In the genomic region with DNA sequence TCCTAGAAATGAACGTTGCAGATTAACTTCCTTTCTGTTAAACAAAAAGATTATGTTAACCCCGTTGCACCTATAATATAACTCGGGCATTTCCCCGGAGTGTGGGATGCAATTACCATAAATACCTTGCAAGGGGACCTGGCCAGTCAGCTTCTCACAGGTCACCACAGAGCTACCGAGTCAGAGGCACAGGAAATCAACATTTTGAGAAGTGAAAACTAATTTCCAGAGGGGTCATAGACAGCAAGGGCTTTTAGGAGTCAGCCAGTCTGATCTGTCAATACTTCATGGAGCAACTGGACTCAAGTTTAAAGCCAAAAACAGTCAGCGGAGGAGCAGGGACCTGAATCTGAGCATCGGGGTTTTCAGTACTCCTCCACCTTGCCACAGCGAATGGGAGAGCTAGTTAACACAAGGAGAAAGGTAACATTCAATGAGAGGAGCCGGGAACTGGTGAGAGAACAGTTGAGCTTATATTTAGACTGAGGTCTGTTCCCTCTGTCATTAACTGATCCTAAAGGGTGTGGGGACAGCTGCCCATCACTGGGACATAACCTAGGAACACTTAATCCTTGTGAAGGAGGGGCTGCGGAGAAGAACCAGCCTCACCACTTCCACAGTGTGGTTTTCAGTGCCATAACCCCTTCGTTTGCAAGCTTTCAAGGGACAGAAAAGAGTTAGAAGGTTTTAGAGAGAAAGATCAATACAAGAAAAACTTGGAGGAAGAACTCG, we compare ENCODE assay signal across 18 mouse cellular contexts.
DNase-seq lines count a peak whose midpoint lies in the region; ATAC-seq and TF ChIP-seq lines count a peak whose summit lies in the region.
"Had no signal": no experiment of that assay in that cellular context is flagged by ENCODE, and none has a peak within 500 bp of the region (broad histone marks: within the 10 kb centered on the region; RNA-seq: fewer than 3 reads in every experiment).

No protein-coding gene starts in this region.

- no peaks in the 10 kb centered on the region for H3K36me3 ChIP-seq in forebrain, embryonic 11.5 days (ENCODE audit: control insufficient read depth, insufficient read depth, low read length)
- H3K36me3 ChIP-seq in forebrain, embryonic 12.5 days (replicated peaks) = no peaks in the 10 kb centered on the region
- no peaks in the 10 kb centered on the region for H3K36me3 ChIP-seq in thymus, adult 2 months (ENCODE audit: control insufficient read depth, insufficient read depth, low read length)
- no peaks in the 10 kb centered on the region for H3K36me3 ChIP-seq in liver, postnatal 0 days (replicated peaks; ENCODE audit: insufficient read depth, low read length)
- H3K36me3 ChIP-seq: limb, embryonic 12.5 days; neural tube, embryonic 13.5 days had no signal

- H3K9me3 ChIP-seq in forebrain, embryonic 11.5 days (ENCODE audit: control insufficient read depth, low read length) = peaks cover 3% of the 10 kb centered on the region; the same call in 1 of the 2 replicates
- H3K9me3 ChIP-seq in forebrain, embryonic 12.5 days = peaks cover 10% of the 10 kb centered on the region; the same call in 1 of the 2 replicates
- no peaks in the 10 kb centered on the region for H3K9me3 ChIP-seq in liver, postnatal 0 days (ENCODE audit: low read length)

- H3K27me3 ChIP-seq in forebrain, embryonic 11.5 days (ENCODE audit: control insufficient read depth, insufficient read depth, low read length) = no peaks in the 10 kb centered on the region
- H3K27me3 ChIP-seq in forebrain, embryonic 12.5 days = 0 out of 2 replicates have a peak, but pooled peaks cover 5% of the 10 kb centered on the region
- H3K27me3 ChIP-seq in thymus, adult 2 months (ENCODE audit: control insufficient read depth, insufficient read depth, low read length) = no peaks in the 10 kb centered on the region
- no peaks in the 10 kb centered on the region for H3K27me3 ChIP-seq in liver, postnatal 0 days (ENCODE audit: insufficient read depth, low read length)
- H3K27me3 ChIP-seq: limb, embryonic 12.5 days; neural tube, embryonic 13.5 days had no signal

- no peak for TF ChIP-seq POLR2A in thymus, adult 2 months (IDR thresholded peaks at IDR 0.05; ENCODE audit: control insufficient read depth, extremely low read depth, insufficient read depth, low read length, poor library complexity)

- no peak for TF ChIP-seq CTCF in thymus, adult 2 months (IDR thresholded peaks at IDR 0.05; ENCODE audit: borderline replicate concordance, control insufficient read depth, extremely low read depth, insufficient read depth, low read length, poor library complexity)
- TF ChIP-seq CTCF in liver, postnatal 0 days (IDR thresholded peaks at IDR 0.05; ENCODE audit: low read depth) = no peak

- H3K9ac ChIP-seq in forebrain, embryonic 11.5 days (ENCODE audit: low read length) = no peak overlapping the region
- no peak overlapping the region for H3K9ac ChIP-seq in forebrain, embryonic 12.5 days
- no peak overlapping the region for H3K9ac ChIP-seq in liver, postnatal 0 days (replicated peaks)
- H3K9ac ChIP-seq: limb, embryonic 12.5 days; neural tube, embryonic 13.5 days had no signal

- DNase-seq in forebrain, embryonic 11.5 days (ENCODE audit: low spot score) = peak; percentile 31
- peak; percentile 13 for DNase-seq in thymus, adult 2 months
- DNase-seq in thymus, postnatal 14 days = no peak
- no peak for DNase-seq in liver, postnatal 0 days
- DNase-seq in testis, postnatal 10 days (ENCODE audit: low spot score) = peak; percentile 7
- DNase-seq in urinary bladder, postnatal 14 days (ENCODE audit: low spot score) = no peak
- no peak for DNase-seq in right cerebral cortex, postnatal 4 days
- DNase-seq: adrenal gland, adult 8-10 months; cerebellum, adult 8-10 months; heart, postnatal 36 days; layer of hippocampus, postnatal 36 days; lung, postnatal 10 days; retina, postnatal 1 day had no signal

- peaks cover 2% of the 10 kb centered on the region; the same call in 1 of the 2 replicates for H3K4me1 ChIP-seq in forebrain, embryonic 11.5 days (replicated peaks; ENCODE audit: control insufficient read depth, insufficient read depth, low read length)
- H3K4me1 ChIP-seq in forebrain, embryonic 12.5 days = peaks cover 9% of the 10 kb centered on the region
- peaks cover 6% of the 10 kb centered on the region; the same call in 1 of the 2 replicates for H3K4me1 ChIP-seq in thymus, adult 2 months (replicated peaks; ENCODE audit: control insufficient read depth, insufficient read depth, low read length)
- H3K4me1 ChIP-seq in liver, postnatal 0 days (ENCODE audit: insufficient read depth) = no peaks in the 10 kb centered on the region
- H3K4me1 ChIP-seq: heart, embryonic 10.5 days; limb, embryonic 12.5 days had no signal

- TF ChIP-seq EP300 in liver, postnatal 0 days (IDR thresholded peaks at IDR 0.05; ENCODE audit: low read depth) = no peak

- ATAC-seq in forebrain, embryonic 11.5 days (replicated peaks; ENCODE audit: low FRiP score) = no peak
- no peak for ATAC-seq in forebrain, embryonic 12.5 days (ENCODE audit: low FRiP score)
- no peak for ATAC-seq in liver, postnatal 0 days

- no peak overlapping the region for H3K4me2 ChIP-seq in forebrain, embryonic 11.5 days (ENCODE audit: low read depth, low read length, severe bottlenecking)
- H3K4me2 ChIP-seq in forebrain, embryonic 12.5 days = no peak overlapping the region
- peak overlapping the region; percentile 33; the same call in 1 of the 2 replicates for H3K4me2 ChIP-seq in liver, postnatal 0 days (ENCODE audit: low read depth, low read length)
- H3K4me2 ChIP-seq: limb, embryonic 12.5 days; neural tube, embryonic 13.5 days had no signal

- H3K27ac ChIP-seq in forebrain, embryonic 11.5 days (ENCODE audit: low read depth, low read length) = no peak overlapping the region
- H3K27ac ChIP-seq in forebrain, embryonic 12.5 days = no peak overlapping the region
- H3K27ac ChIP-seq in thymus, adult 2 months (ENCODE audit: control insufficient read depth, insufficient read depth, low read length) = no peak overlapping the region; the same call in 1 of the 2 replicates
- H3K27ac ChIP-seq in liver, postnatal 0 days (ENCODE audit: low read depth) = no peak overlapping the region
- H3K27ac ChIP-seq: heart, embryonic 10.5 days; limb, embryonic 12.5 days; neural tube, embryonic 13.5 days had no signal

- 79% methylated on average over 12 of the region's 12 CpGs for WGBS in forebrain, embryonic 11.5 days
- WGBS in forebrain, embryonic 12.5 days = 77% methylated on average over 12 of the region's 12 CpGs
- WGBS in thymus, adult 2 months = 18% methylated on average over 12 of the region's 12 CpGs
- 55% methylated on average over 12 of the region's 12 CpGs for WGBS in liver, postnatal 0 days (ENCODE audit: insufficient replicate concordance)

- H3K4me3 ChIP-seq in forebrain, embryonic 11.5 days (ENCODE audit: low read depth, low read length) = no peak overlapping the region
- no peak overlapping the region for H3K4me3 ChIP-seq in forebrain, embryonic 12.5 days (replicated peaks)
- peak overlapping the region; percentile 18 for H3K4me3 ChIP-seq in thymus, adult 2 months (ENCODE audit: control insufficient read depth, insufficient read depth, low read length)
- no peak overlapping the region for H3K4me3 ChIP-seq in liver, postnatal 0 days (ENCODE audit: low read depth, low read length)
- H3K4me3 ChIP-seq: erythroblast, embryonic 14.5 days; heart, embryonic 10.5 days; limb, embryonic 12.5 days; neural tube, embryonic 13.5 days had no signal

Comparison
In these comparisons a context has a peak if more than half of its experiments do, and no peak if none do; other contexts are left out.
1. DNase-seq: peak in forebrain, embryonic 11.5 days (single experiment), thymus, adult 2 months (single experiment) and testis, postnatal 10 days (single experiment); none in thymus, postnatal 14 days (single experiment), liver, postnatal 0 days (single experiment), urinary bladder, postnatal 14 days (single experiment) and right cerebral cortex, postnatal 4 days (single experiment).